Mouse (Mus musculus): Measurements from ENCODE around the gene Map3k12. TPM values are rescaled to one million over a fixed set of nuclear protein-coding genes. Genes with fewer than 3 reads are reported as not detected.

Gene Map3k12
- polyA plus RNA-seq, 1 experiment from 2014 or later = 10.0 TPM

GRCm38 (mm10) chr15:102498322-102498721 is 18.5 kb downstream of the Map3k12 start:
- ATAC-seq (replicated peaks; ENCODE audit: insufficient number of reproducible peaks, low FRiP score, low TSS enrichment) = no peak
- WGBS (ENCODE audit: insufficient replicate concordance) = 90% methylated on average over 3 of the region's 3 CpGs
- Histone ChIP-seq H3K4me1 (ENCODE audit: control insufficient read depth, insufficient read depth, low read length) (no peaks in the 10 kb centered on the region), H3K4me2 (no peak overlapping the region), H3K27ac (ENCODE audit: low read depth, low read length) (no peak overlapping the region), H3K9me3 (replicated peaks; ENCODE audit: control insufficient read depth, low read length) (no peaks in the 10 kb centered on the region), H3K4me3 (ENCODE audit: low read depth, low read length) (no peak overlapping the region), H3K27me3 (ENCODE audit: control insufficient read depth, insufficient read depth, low read length) (no peaks in the 10 kb centered on the region), H3K9ac (ENCODE audit: low read depth, low read length) (no peak overlapping the region), H3K36me3 (ENCODE audit: control insufficient read depth, insufficient read depth, low read length) (peaks cover 57% of the 10 kb centered on the region)

- peaks cover 56% of the 10 kb centered on the region for H3K36me3 ChIP-seq (ENCODE audit: control insufficient read depth, insufficient read depth, low read length)
- no peak overlapping the region for H3K4me3 ChIP-seq (ENCODE audit: low read depth, low read length)
- no peak overlapping the region for H3K9ac ChIP-seq (ENCODE audit: low read depth, low read length)
- no peaks in the 10 kb centered on the region for H3K9me3 ChIP-seq (replicated peaks; ENCODE audit: control insufficient read depth, low read length)
- no peak overlapping the region for H3K27ac ChIP-seq (ENCODE audit: low read depth, low read length)
- H3K27me3 ChIP-seq (ENCODE audit: control insufficient read depth, insufficient read depth, low read length) = no peaks in the 10 kb centered on the region
- peaks cover 9% of the 10 kb centered on the region for H3K4me1 ChIP-seq (ENCODE audit: control insufficient read depth, insufficient read depth, low read length)
- ATAC-seq (replicated peaks; ENCODE audit: insufficient number of reproducible peaks, low FRiP score, low TSS enrichment) = no peak
- no peak overlapping the region for H3K4me2 ChIP-seq
- WGBS (ENCODE audit: insufficient replicate concordance) = 53% methylated on average over 1 of the region's 1 CpGs
Measured at GRCm38 (mm10) chr15:102487664-102488063, 29.2 kb downstream of the Map3k12 start.

GRCm38 (mm10) chr15:102485853-102486252 is 31.0 kb downstream of the Map3k12 start:
- ATAC-seq (replicated peaks; ENCODE audit: insufficient number of reproducible peaks, low FRiP score, low TSS enrichment) = no peak
- no peak overlapping the region for H3K27ac ChIP-seq (ENCODE audit: low read depth, low read length)
- H3K9me3 ChIP-seq (replicated peaks; ENCODE audit: control insufficient read depth, low read length) = no peaks in the 10 kb centered on the region
- 88% methylated on average over 12 of the region's 12 CpGs for WGBS (ENCODE audit: insufficient replicate concordance)
- H3K4me2 ChIP-seq = no peak overlapping the region
- H3K4me1 ChIP-seq (ENCODE audit: control insufficient read depth, insufficient read depth, low read length) = peaks cover 9% of the 10 kb centered on the region
- no peaks in the 10 kb centered on the region for H3K27me3 ChIP-seq (ENCODE audit: control insufficient read depth, insufficient read depth, low read length)
- H3K9ac ChIP-seq (ENCODE audit: low read depth, low read length) = no peak overlapping the region
- H3K36me3 ChIP-seq (ENCODE audit: control insufficient read depth, insufficient read depth, low read length) = peaks cover 58% of the 10 kb centered on the region
- no peak overlapping the region for H3K4me3 ChIP-seq (ENCODE audit: low read depth, low read length)

GRCm38 (mm10) chr15:102483136-102483535 is 33.7 kb downstream of the Map3k12 start:
- WGBS (ENCODE audit: insufficient replicate concordance) = 56% methylated on average over 3 of the region's 3 CpGs
- no peak for ATAC-seq (replicated peaks; ENCODE audit: insufficient number of reproducible peaks, low FRiP score, low TSS enrichment)
- H3K27ac ChIP-seq (ENCODE audit: low read depth, low read length) = no peak overlapping the region; the same call in 1 of the 2 replicates
- H3K9me3 ChIP-seq (replicated peaks; ENCODE audit: control insufficient read depth, low read length) = no peaks in the 10 kb centered on the region
- no peak overlapping the region for H3K4me3 ChIP-seq (ENCODE audit: low read depth, low read length)
- peaks cover 45% of the 10 kb centered on the region for H3K36me3 ChIP-seq (ENCODE audit: control insufficient read depth, insufficient read depth, low read length)
- H3K4me2 ChIP-seq = peak overlapping the region; percentile 6; the same call in 1 of the 2 replicates
- no peak overlapping the region for H3K9ac ChIP-seq (ENCODE audit: low read depth, low read length)
- peaks cover 9% of the 10 kb centered on the region for H3K4me1 ChIP-seq (ENCODE audit: control insufficient read depth, insufficient read depth, low read length)
- H3K27me3 ChIP-seq (ENCODE audit: control insufficient read depth, insufficient read depth, low read length) = no peaks in the 10 kb centered on the region

- no peaks in the 10 kb centered on the region for H3K27me3 ChIP-seq (ENCODE audit: control insufficient read depth, insufficient read depth, low read length)
- H3K4me3 ChIP-seq (ENCODE audit: low read depth, low read length) = no peak overlapping the region
- peaks cover 7% of the 10 kb centered on the region for H3K4me1 ChIP-seq (ENCODE audit: control insufficient read depth, insufficient read depth, low read length)
- H3K9ac ChIP-seq (ENCODE audit: low read depth, low read length) = no peak overlapping the region
- H3K4me2 ChIP-seq = no peak overlapping the region
- no peak for ATAC-seq (replicated peaks; ENCODE audit: insufficient number of reproducible peaks, low FRiP score, low TSS enrichment)
- H3K9me3 ChIP-seq (replicated peaks; ENCODE audit: control insufficient read depth, low read length) = no peaks in the 10 kb centered on the region
- peaks cover 19% of the 10 kb centered on the region for H3K36me3 ChIP-seq (ENCODE audit: control insufficient read depth, insufficient read depth, low read length)
- no peak overlapping the region for H3K27ac ChIP-seq (ENCODE audit: low read depth, low read length)
- 84% methylated on average over 2 of the region's 2 CpGs for WGBS (ENCODE audit: insufficient replicate concordance)
Measured at GRCm38 (mm10) chr15:102474520-102474919, 42.3 kb downstream of the Map3k12 start.

- no peak overlapping the region for H3K4me3 ChIP-seq (ENCODE audit: low read depth, low read length)
- no peaks in the 10 kb centered on the region; the same call in 1 of the 2 replicates for H3K9me3 ChIP-seq (replicated peaks; ENCODE audit: control insufficient read depth, low read length)
- no peak overlapping the region for H3K27ac ChIP-seq (ENCODE audit: low read depth, low read length)
- 73% methylated on average over 2 of the region's 2 CpGs for WGBS (ENCODE audit: insufficient replicate concordance)
- no peak for ATAC-seq (replicated peaks; ENCODE audit: insufficient number of reproducible peaks, low FRiP score, low TSS enrichment)
- H3K9ac ChIP-seq (ENCODE audit: low read depth, low read length) = no peak overlapping the region
- no peaks in the 10 kb centered on the region for H3K27me3 ChIP-seq (ENCODE audit: control insufficient read depth, insufficient read depth, low read length)
- H3K4me2 ChIP-seq = no peak overlapping the region; the same call in 1 of the 2 replicates
- H3K4me1 ChIP-seq (ENCODE audit: control insufficient read depth, insufficient read depth, low read length) = peaks cover 7% of the 10 kb centered on the region
- peaks cover 14% of the 10 kb centered on the region for H3K36me3 ChIP-seq (ENCODE audit: control insufficient read depth, insufficient read depth, low read length)
Measured at GRCm38 (mm10) chr15:102473246-102473645, 43.6 kb downstream of the Map3k12 start.

- Histone ChIP-seq H3K36me3 (ENCODE audit: control insufficient read depth, insufficient read depth, low read length) (peaks cover 11% of the 10 kb centered on the region), H3K4me3 (ENCODE audit: low read depth, low read length) (peak overlapping the region; percentile 75), H3K27me3 (ENCODE audit: control insufficient read depth, insufficient read depth, low read length) (no peaks in the 10 kb centered on the region), H3K27ac (ENCODE audit: low read depth, low read length) (no peak overlapping the region), H3K9ac (ENCODE audit: low read depth, low read length) (no peak overlapping the region), H3K9me3 (replicated peaks; ENCODE audit: control insufficient read depth, low read length) (no peaks in the 10 kb centered on the region; the same call in 1 of the 2 replicates), H3K4me1 (ENCODE audit: control insufficient read depth, insufficient read depth, low read length) (peaks cover 7% of the 10 kb centered on the region), H3K4me2 (peak overlapping the region; percentile 80)
- ATAC-seq (replicated peaks; ENCODE audit: insufficient number of reproducible peaks, low FRiP score, low TSS enrichment) = no peak
Measured at GRCm38 (mm10) chr15:102471727-102472126, 45.1 kb downstream of the Map3k12 start.

GRCm38 (mm10) chr15:102471295-102471645 is 45.6 kb downstream of the Map3k12 start:
- H3K27me3 ChIP-seq (ENCODE audit: control insufficient read depth, insufficient read depth, low read length) = no peaks in the 10 kb centered on the region
- H3K9me3 ChIP-seq (replicated peaks; ENCODE audit: control insufficient read depth, low read length) = no peaks in the 10 kb centered on the region; the same call in 1 of the 2 replicates
- H3K36me3 ChIP-seq (ENCODE audit: control insufficient read depth, insufficient read depth, low read length) = peaks cover 8% of the 10 kb centered on the region
- H3K4me1 ChIP-seq (ENCODE audit: control insufficient read depth, insufficient read depth, low read length) = peaks cover 7% of the 10 kb centered on the region
- peak overlapping the region; percentile 80 for H3K4me2 ChIP-seq
- peak overlapping the region; percentile 90 for H3K27ac ChIP-seq (ENCODE audit: low read depth, low read length)
- WGBS (ENCODE audit: insufficient replicate concordance) = under 1% methylated on average over 10 of the region's 10 CpGs
- peak overlapping the region; percentile 77 for H3K9ac ChIP-seq (ENCODE audit: low read depth, low read length)
- no peak for ATAC-seq (replicated peaks; ENCODE audit: insufficient number of reproducible peaks, low FRiP score, low TSS enrichment)
- H3K4me3 ChIP-seq (ENCODE audit: low read depth, low read length) = peak overlapping the region; percentile 75

GRCm38 (mm10) chr15:102470605-102471294 is 46.1 kb downstream of the Map3k12 start:
- Histone ChIP-seq H3K36me3 (ENCODE audit: control insufficient read depth, insufficient read depth, low read length) (peaks cover 8% of the 10 kb centered on the region), H3K4me1 (ENCODE audit: control insufficient read depth, insufficient read depth, low read length) (peaks cover 7% of the 10 kb centered on the region), H3K9ac (ENCODE audit: low read depth, low read length) (peak overlapping the region; percentile 77), H3K4me3 (ENCODE audit: low read depth, low read length) (peak overlapping the region; percentile 75), H3K9me3 (replicated peaks; ENCODE audit: control insufficient read depth, low read length) (no peaks in the 10 kb centered on the region; the same call in 1 of the 2 replicates), H3K4me2 (peak overlapping the region; percentile 80), H3K27me3 (ENCODE audit: control insufficient read depth, insufficient read depth, low read length) (no peaks in the 10 kb centered on the region), H3K27ac (ENCODE audit: low read depth, low read length) (peak overlapping the region; percentile 90)
- WGBS (ENCODE audit: insufficient replicate concordance) = 2% methylated on average over 22 of the region's 67 CpGs
- peak; percentile 70 for ATAC-seq (replicated peaks; ENCODE audit: insufficient number of reproducible peaks, low FRiP score, low TSS enrichment)
